Mouse (Mus musculus) C2C12 (cell line): ENCODE measurements around the gene Oxnad1.

Experiments used
- CTCF ChIP-seq: IDR thresholded peaks from one replicate; pipeline ENCODE4 v1.5.1; 2011; ENCODE audit not compliant: control insufficient read depth, insufficient read depth, insufficient read length
- MYOD1 ChIP-seq: IDR thresholded peaks from one replicate; pipeline ENCODE4 v1.6.1; 2011; ENCODE audit warnings: low read depth; ENCODE audit not compliant: control insufficient read depth, insufficient read length
- USF1 ChIP-seq: IDR thresholded peaks from one replicate; pipeline ENCODE4 v1.6.1; 2011; ENCODE audit warnings: low read depth, mild to moderate bottlenecking, control low read depth, moderate library complexity

DNA sequence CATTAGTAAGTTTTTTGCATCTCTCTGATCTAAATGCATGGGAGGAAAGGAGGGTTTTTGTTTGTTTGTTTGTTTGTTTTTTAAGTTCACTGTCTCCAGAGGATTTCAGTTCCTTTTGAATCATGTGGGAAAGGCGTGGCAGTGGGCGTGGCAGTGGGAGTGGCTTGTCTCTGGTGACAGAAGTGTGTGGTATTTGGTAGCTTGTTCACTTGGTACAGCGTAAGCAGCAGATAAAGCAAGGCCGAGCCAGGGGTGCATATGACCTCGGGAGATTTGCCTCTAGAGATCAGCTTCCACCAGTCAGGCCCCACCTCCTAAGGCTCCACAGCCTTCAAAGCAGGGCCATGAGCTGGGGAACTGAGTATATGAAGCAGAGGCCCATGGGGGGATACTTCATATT lies 31.3 kb upstream of the Oxnad1 start:
- TF ChIP-seq CTCF (no peak), USF1 (no peak), MYOD1 (no peak)
